Mouse (Mus musculus): ENCODE data around the gene Pnpla2. TPM values are rescaled to one million over a fixed set of nuclear protein-coding genes. Genes with fewer than 3 reads are reported as not detected.
"Not testable (repeated sequence)": the region's sequence is repeated elsewhere in the genome, so short reads cannot be mapped to it uniquely, and the experiment has no call there.

Gene Pnpla2
- total RNA-seq (2014; rRNA removed; ENCODE audit: low replicate concordance) = 47.9 and 63.8 TPM in 2 replicates
- polyA plus RNA-seq (2015; fragmentation: Nextera tagmentation; extraction: Ambion mirVana) = 157 and 159 TPM in 2 replicates

DNA sequence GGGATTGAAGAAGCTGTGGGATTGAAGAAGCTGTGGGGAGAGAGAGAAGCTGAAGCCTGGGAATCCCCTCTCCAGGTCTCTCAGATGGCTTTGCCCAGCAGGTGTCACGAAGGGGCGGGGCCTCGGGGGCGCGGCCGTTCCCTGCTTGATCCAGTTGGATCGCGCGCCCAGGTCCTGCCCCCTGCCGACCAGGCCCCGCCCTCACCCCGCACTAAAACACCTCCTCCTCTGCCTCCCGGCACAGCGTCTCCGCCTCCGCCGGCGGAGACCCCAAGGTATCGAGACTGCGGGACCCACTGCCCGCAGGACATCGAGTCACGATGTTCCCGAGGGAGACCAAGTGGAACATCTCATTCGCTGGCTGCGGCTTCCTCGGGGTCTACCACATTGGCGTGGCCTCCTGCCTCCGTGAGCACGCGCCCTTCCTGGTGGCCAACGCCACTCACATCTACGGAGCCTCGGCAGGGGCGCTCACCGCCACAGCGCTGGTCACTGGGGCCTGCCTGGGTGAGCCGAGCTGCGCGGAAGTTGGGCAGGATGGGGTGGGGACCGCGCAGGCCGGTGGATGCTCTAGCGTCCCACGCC, at the start of gene Pnpla2:
Gene Pnpla2 (plus strand): TSS at position 232 of the 585 bp plus-strand sequence.
- TF ChIP-seq EP300 (IDR thresholded peaks at IDR 0.05; ENCODE audit: low read depth) (no peak), CTCF (IDR thresholded peaks at IDR 0.05; ENCODE audit: low read depth) (peak; percentile 22; the same call in 1 of the 2 replicates)
- Histone ChIP-seq H3K4me3 (ENCODE audit: low read depth, low read length) (peak within 1 kb of the TSS; percentile 65), H3K4me2 (ENCODE audit: low read depth, low read length) (peak within 1 kb of the TSS; percentile 64), H3K9ac (replicated peaks; ENCODE audit: low read depth, low read length) (peak within 1 kb of the TSS; percentile 83), H3K27ac (ENCODE audit: low read depth) (peak within 1 kb of the TSS; percentile 98), H3K36me3 (replicated peaks; ENCODE audit: control insufficient read depth, insufficient read depth, low read length) (peaks cover 41% of the 10 kb centered on the region), H3K4me1 (ENCODE audit: control insufficient read depth, insufficient read depth) (peaks cover 17% of the 10 kb centered on the region), H3K27me3 (ENCODE audit: control insufficient read depth, insufficient read depth, low read length) (no peaks in the 10 kb centered on the region), H3K9me3 (replicated peaks; ENCODE audit: control insufficient read depth, low read length) (no peaks in the 10 kb centered on the region)
- DNase-seq (ENCODE audit: low spot score) (peak; percentile 92), ATAC-seq (ENCODE audit: insufficient read depth, low read depth) (peak; percentile 84)
- WGBS = under 1% methylated on average over 45 of the region's 45 CpGs

- Histone ChIP-seq H3K9ac (replicated peaks; ENCODE audit: low read depth, low read length) (no peak overlapping the region), H3K27me3 (ENCODE audit: control insufficient read depth, insufficient read depth, low read length) (no peaks in the 10 kb centered on the region), H3K36me3 (replicated peaks; ENCODE audit: control insufficient read depth, insufficient read depth, low read length) (peaks cover 41% of the 10 kb centered on the region), H3K4me2 (ENCODE audit: low read depth, low read length) (no peak overlapping the region), H3K9me3 (replicated peaks; ENCODE audit: control insufficient read depth, low read length) (no peaks in the 10 kb centered on the region), H3K4me3 (ENCODE audit: low read depth, low read length) (no peak overlapping the region), H3K27ac (ENCODE audit: low read depth) (no peak overlapping the region), H3K4me1 (ENCODE audit: control insufficient read depth, insufficient read depth) (no peaks in the 10 kb centered on the region)
- 69% methylated on average over 4 of the region's 4 CpGs for WGBS
- no peak for TF ChIP-seq CTCF (IDR thresholded peaks at IDR 0.05; ENCODE audit: low read depth)
- no peak for TF ChIP-seq EP300 (IDR thresholded peaks at IDR 0.05; ENCODE audit: low read depth)
- DNase-seq (ENCODE audit: low spot score) = no peak
- ATAC-seq (ENCODE audit: insufficient read depth, low read depth) = no peak
These were observed 49.5 kb upstream of the Pnpla2 start for GRCm38 (mm10) chr7:141405466-141405865.

- not testable (repeated sequence) for H3K4me3 ChIP-seq (ENCODE audit: low read depth, low read length); H3K9ac ChIP-seq (replicated peaks; ENCODE audit: low read depth, low read length); H3K4me2 ChIP-seq (ENCODE audit: low read depth, low read length); H3K27ac ChIP-seq (ENCODE audit: low read depth); H3K27me3 ChIP-seq (ENCODE audit: control insufficient read depth, insufficient read depth, low read length); ATAC-seq (ENCODE audit: insufficient read depth, low read depth); DNase-seq (ENCODE audit: low spot score); H3K9me3 ChIP-seq (replicated peaks; ENCODE audit: control insufficient read depth, low read length); H3K4me1 ChIP-seq (ENCODE audit: control insufficient read depth, insufficient read depth)
- 92% methylated on average over 7 of the region's 7 CpGs for WGBS
- peaks cover 20% of the 10 kb centered on the region for H3K36me3 ChIP-seq (replicated peaks; ENCODE audit: control insufficient read depth, insufficient read depth, low read length)
These were observed 47.3 kb upstream of the Pnpla2 start for GRCm38 (mm10) chr7:141407670-141408069.

- WGBS = 9% methylated on average over 11 of the region's 11 CpGs
- TF ChIP-seq CTCF (IDR thresholded peaks at IDR 0.05; ENCODE audit: low read depth) = peak; percentile 92
- TF ChIP-seq EP300 (IDR thresholded peaks at IDR 0.05; ENCODE audit: low read depth) = no peak
- peaks cover 20% of the 10 kb centered on the region for H3K36me3 ChIP-seq (replicated peaks; ENCODE audit: control insufficient read depth, insufficient read depth, low read length)
- ATAC-seq (ENCODE audit: insufficient read depth, low read depth) (peak; percentile 77), DNase-seq (ENCODE audit: low spot score) (peak; percentile 85)
- H3K9me3 ChIP-seq (replicated peaks; ENCODE audit: control insufficient read depth, low read length) = no peaks in the 10 kb centered on the region
- no peak overlapping the region for H3K27ac ChIP-seq (ENCODE audit: low read depth)
- no peaks in the 10 kb centered on the region for H3K27me3 ChIP-seq (ENCODE audit: control insufficient read depth, insufficient read depth, low read length)
- no peak overlapping the region for H3K4me3 ChIP-seq (ENCODE audit: low read depth, low read length)
- no peak overlapping the region for H3K9ac ChIP-seq (replicated peaks; ENCODE audit: low read depth, low read length)
- H3K4me1 ChIP-seq (ENCODE audit: control insufficient read depth, insufficient read depth) = no peaks in the 10 kb centered on the region
- no peak overlapping the region for H3K4me2 ChIP-seq (ENCODE audit: low read depth, low read length)
These were observed 46.2 kb upstream of the Pnpla2 start for GRCm38 (mm10) chr7:141408833-141409232.

- 87% methylated on average over 8 of the region's 8 CpGs for WGBS
- Histone ChIP-seq H3K36me3 (replicated peaks; ENCODE audit: control insufficient read depth, insufficient read depth, low read length) (peaks cover 20% of the 10 kb centered on the region), H3K9ac (replicated peaks; ENCODE audit: low read depth, low read length) (no peak overlapping the region), H3K27ac (ENCODE audit: low read depth) (no peak overlapping the region), H3K4me3 (ENCODE audit: low read depth, low read length) (no peak overlapping the region), H3K9me3 (replicated peaks; ENCODE audit: control insufficient read depth, low read length) (no peaks in the 10 kb centered on the region), H3K4me2 (ENCODE audit: low read depth, low read length) (no peak overlapping the region), H3K27me3 (ENCODE audit: control insufficient read depth, insufficient read depth, low read length) (no peaks in the 10 kb centered on the region), H3K4me1 (ENCODE audit: control insufficient read depth, insufficient read depth) (peaks cover 6% of the 10 kb centered on the region)
- no peak for ATAC-seq (ENCODE audit: insufficient read depth, low read depth)
- no peak for TF ChIP-seq EP300 (IDR thresholded peaks at IDR 0.05; ENCODE audit: low read depth)
- TF ChIP-seq CTCF (IDR thresholded peaks at IDR 0.05; ENCODE audit: low read depth) = no peak
- DNase-seq (ENCODE audit: low spot score) = no peak
These were observed 44.4 kb upstream of the Pnpla2 start for GRCm38 (mm10) chr7:141410631-141411030.

DNA sequence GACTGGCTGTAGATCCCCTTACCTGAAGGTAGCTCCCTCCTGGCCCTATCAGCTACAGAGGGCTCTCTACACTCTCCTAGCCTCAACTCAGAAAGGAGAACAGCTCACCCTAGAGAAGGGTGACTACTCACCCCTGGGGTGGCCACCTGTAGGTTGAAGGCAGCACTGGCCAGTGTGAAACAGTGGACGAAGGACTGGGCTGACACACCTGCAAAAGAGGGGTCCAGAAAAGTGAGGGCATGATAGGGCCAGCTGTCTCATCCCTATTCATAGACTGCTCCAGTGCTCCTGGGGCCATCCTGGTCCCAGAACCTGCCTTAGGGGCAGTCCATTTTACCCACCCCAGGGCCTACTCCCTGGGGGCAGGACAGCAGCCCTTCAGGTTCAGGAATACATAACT, 43.3 kb upstream of the Pnpla2 start:
- Histone ChIP-seq H3K4me1 (ENCODE audit: control insufficient read depth, insufficient read depth) (peaks cover 6% of the 10 kb centered on the region), H3K9ac (replicated peaks; ENCODE audit: low read depth, low read length) (no peak overlapping the region), H3K9me3 (replicated peaks; ENCODE audit: control insufficient read depth, low read length) (no peaks in the 10 kb centered on the region), H3K27ac (ENCODE audit: low read depth) (no peak overlapping the region), H3K4me3 (ENCODE audit: low read depth, low read length) (no peak overlapping the region), H3K27me3 (ENCODE audit: control insufficient read depth, insufficient read depth, low read length) (no peaks in the 10 kb centered on the region), H3K4me2 (ENCODE audit: low read depth, low read length) (no peak overlapping the region), H3K36me3 (replicated peaks; ENCODE audit: control insufficient read depth, insufficient read depth, low read length) (peaks cover 20% of the 10 kb centered on the region)
- no peak for TF ChIP-seq CTCF (IDR thresholded peaks at IDR 0.05; ENCODE audit: low read depth)
- no peak for TF ChIP-seq EP300 (IDR thresholded peaks at IDR 0.05; ENCODE audit: low read depth)
- 72% methylated on average over 1 of the region's 1 CpGs for WGBS
- DNase-seq (ENCODE audit: low spot score) = no peak
- no peak for ATAC-seq (ENCODE audit: insufficient read depth, low read depth)

Data from heart, postnatal 0 days (tissue).